Mouse (Mus musculus) bone marrow macrophage, adult 2 months (primary cell): Measurements from ENCODE around the gene Cnnm1. TPM values are rescaled to one million over a fixed set of nuclear protein-coding genes. Genes with fewer than 3 reads are reported as not detected.

Experiments used
- H3K27ac ChIP-seq: 2 replicates; pipeline ENCODE4 v1.5.1; 2012; ENCODE audit warnings: low read depth, low read length; ENCODE audit not compliant: insufficient read depth
- H3K4me1 ChIP-seq: 2 replicates; pipeline ENCODE4 v1.6.1; 2012; ENCODE audit warnings: low read length; ENCODE audit not compliant: control insufficient read depth, insufficient read depth
- H3K4me3 ChIP-seq: 2 replicates; pipeline ENCODE4 v1.5.1; 2012; ENCODE audit warnings: mild to moderate bottlenecking, low read length, moderate library complexity; ENCODE audit not compliant: insufficient read depth
- CTCF ChIP-seq: IDR thresholded peaks from 2 replicates; pipeline ENCODE4 v1.5.1; 2012; ENCODE audit warnings: low read depth, mild to moderate bottlenecking, low read length, moderate library complexity
- POLR2A ChIP-seq: IDR thresholded peaks from 2 replicates; pipeline ENCODE4 v1.6.1; 2012; ENCODE audit warnings: mild to moderate bottlenecking, low read depth, low read length, borderline replicate concordance
- polyA plus RNA-seq: library from polyadenylated mRNA; stranded (reverse); fragments of >200 nt; gene quantifications from 2 replicates; pipeline ENCODE4 v1.2.4, GENCODE M21; 2012; ENCODE audit not compliant: missing spikeins, insufficient read depth, insufficient read length

Gene Cnnm1
- polyA plus RNA-seq, 1 experiment = not detected

DNA sequence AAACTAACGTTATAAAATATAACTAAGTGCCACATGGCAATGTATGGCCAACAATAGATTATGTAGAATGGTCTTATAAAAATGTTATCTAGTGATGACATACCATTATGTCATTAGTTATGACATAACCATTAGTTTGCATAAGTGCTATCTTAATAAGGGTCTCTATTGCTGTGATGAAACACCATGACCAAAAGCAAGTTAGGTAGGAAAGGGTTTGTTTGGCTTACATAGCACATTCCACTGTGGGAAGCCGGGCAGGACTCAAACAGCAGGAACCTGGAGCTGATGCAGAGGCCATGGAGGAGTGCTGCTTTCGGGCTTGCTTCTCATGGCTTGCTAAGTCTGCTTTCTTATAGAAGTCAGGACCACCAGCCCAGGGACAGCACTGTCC is 24.1 kb downstream of the Cnnm1 start:
- Histone ChIP-seq H3K4me3 (no peak overlapping the region), H3K4me1 (no peaks in the 10 kb centered on the region), H3K27ac (no peak overlapping the region)
- TF ChIP-seq POLR2A = no peak
- no peak for TF ChIP-seq CTCF

DNA sequence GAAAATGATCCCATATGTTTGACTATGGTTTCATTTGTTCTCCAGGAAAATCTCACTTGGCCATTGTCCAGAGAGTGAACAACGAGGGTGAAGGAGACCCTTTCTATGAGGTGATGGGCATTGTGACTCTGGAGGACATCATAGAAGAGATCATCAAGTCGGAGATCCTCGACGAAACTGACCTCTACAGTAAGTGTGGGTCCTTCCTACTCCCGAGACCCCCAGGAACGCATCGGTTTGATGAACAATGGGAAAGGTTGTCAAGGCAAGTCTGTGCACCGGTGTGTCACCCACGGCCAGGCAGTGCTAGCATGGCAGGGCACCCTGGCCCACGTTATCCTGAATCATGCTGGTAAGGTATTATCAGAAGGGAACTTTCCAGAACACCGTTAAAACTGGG is 24.8 kb downstream of the Cnnm1 start:
- no peak overlapping the region for H3K27ac ChIP-seq
- H3K4me3 ChIP-seq = no peak overlapping the region
- no peak for TF ChIP-seq CTCF
- TF ChIP-seq POLR2A = no peak
- no peaks in the 10 kb centered on the region for H3K4me1 ChIP-seq

- Histone ChIP-seq H3K27ac (no peak overlapping the region), H3K4me3 (no peak overlapping the region), H3K4me1 (no peaks in the 10 kb centered on the region)
- TF ChIP-seq CTCF (no peak), POLR2A (no peak)
These were observed 25.5 kb downstream of the Cnnm1 start for GRCm38 (mm10) chr19:43465601-43466255.

DNA sequence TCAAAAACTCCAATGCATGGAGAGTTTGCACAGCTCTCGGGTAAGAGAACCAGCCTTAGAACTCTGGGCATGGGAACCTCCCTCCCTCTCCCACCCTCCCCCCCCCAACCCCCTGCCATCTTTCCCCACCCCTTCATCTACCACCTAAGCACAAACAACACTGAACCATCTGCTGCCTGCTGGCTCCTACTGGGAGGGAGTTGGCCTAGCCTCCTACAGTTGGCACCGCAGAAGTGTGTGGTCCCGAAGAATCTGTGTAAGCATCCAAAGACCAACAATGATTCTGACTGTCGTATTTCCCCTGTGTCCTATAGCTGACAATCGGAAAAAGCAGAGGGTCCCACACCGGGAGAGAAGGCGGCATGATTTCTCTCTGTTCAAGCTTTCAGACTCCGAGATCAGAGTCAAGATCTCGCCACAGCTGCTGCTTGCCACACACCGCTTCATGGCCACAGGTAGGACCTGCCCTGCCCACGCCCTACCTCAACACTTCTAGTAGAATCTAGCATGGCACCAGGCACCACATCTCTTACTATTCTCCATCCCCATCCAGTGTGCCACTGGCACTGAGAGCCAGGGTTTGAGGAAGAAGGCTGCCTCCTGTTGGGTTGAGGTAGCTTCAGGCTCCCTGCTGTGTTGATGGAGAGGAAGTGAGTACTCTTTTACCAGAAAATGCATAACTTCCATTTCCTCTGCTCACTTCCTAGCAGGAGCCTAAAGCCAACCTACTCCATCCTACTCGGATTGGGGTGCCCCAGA is 27.9 kb downstream of the Cnnm1 start:
- Histone ChIP-seq H3K4me1 (no peaks in the 10 kb centered on the region), H3K27ac (no peak overlapping the region), H3K4me3 (no peak overlapping the region)
- TF ChIP-seq POLR2A (no peak), CTCF (no peak)

DNA sequence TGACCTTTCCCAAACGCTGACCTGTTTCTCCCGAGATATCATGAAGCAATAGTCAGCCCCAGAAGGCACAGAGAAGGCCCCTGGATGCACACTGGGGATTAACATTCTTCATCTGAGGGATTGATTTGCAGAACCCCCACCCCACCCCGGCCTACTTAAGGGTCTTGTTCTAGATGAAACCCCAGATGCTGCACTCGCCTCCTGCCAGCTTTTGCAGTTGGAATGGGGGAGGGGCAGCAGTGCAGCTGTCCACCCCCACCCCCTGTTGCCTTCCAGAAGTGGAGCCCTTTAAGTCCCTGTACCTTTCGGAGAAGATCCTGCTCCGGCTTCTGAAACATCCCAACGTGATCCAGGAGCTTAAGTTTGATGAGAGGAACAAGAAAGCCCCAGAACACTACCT is 29.1 kb downstream of the Cnnm1 start:
- no peak for TF ChIP-seq CTCF
- TF ChIP-seq POLR2A = no peak
- H3K4me3 ChIP-seq = no peak overlapping the region

GRCm38 (mm10) chr19:43472331-43472730 is 32.1 kb downstream of the Cnnm1 start:
- H3K4me3 ChIP-seq = no peak overlapping the region
- no peaks in the 10 kb centered on the region for H3K4me1 ChIP-seq
- TF ChIP-seq POLR2A (no peak), CTCF (no peak)
- no peak overlapping the region for H3K27ac ChIP-seq

More for the DNA sequence above, 29.1 kb downstream of the Cnnm1 start:
- no peak overlapping the region for H3K27ac ChIP-seq
- no peaks in the 10 kb centered on the region for H3K4me1 ChIP-seq

DNA sequence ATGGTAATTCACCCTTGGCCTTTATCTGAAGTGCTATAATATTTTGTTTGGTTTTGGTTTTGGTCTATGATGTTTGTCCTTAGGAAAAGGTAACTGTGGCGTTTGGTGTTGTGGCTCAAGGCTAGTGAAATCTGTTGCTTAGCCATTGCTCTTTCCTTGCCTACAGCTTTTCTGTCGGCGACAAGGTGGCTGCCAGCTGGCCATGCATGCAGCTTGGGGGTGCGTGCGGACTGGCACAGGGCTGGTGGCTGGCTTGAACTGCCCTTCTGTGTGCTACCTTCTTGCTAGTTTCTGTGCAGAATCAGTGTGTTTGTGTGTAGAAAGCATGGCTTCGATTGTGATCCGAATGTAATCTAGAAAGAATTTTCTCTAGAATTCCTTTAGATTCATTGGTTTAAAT is 32.5 kb downstream of the Cnnm1 start:
- no peak overlapping the region for H3K27ac ChIP-seq
- TF ChIP-seq POLR2A = no peak
- TF ChIP-seq CTCF = no peak
- no peak overlapping the region for H3K4me3 ChIP-seq
- H3K4me1 ChIP-seq = no peaks in the 10 kb centered on the region

- no peak overlapping the region for H3K4me3 ChIP-seq
- no peaks in the 10 kb centered on the region for H3K4me1 ChIP-seq
- no peak overlapping the region for H3K27ac ChIP-seq
- TF ChIP-seq CTCF = no peak
- TF ChIP-seq POLR2A = no peak
These were observed 35.4 kb downstream of the Cnnm1 start for GRCm38 (mm10) chr19:43475642-43476041.

- H3K4me1 ChIP-seq = no peaks in the 10 kb centered on the region
- TF ChIP-seq CTCF (no peak), POLR2A (no peak)
- no peak overlapping the region for H3K4me3 ChIP-seq
These were observed 35.8 kb downstream of the Cnnm1 start for GRCm38 (mm10) chr19:43476063-43476462.

GRCm38 (mm10) chr19:43477436-43477835 is 37.2 kb downstream of the Cnnm1 start:
- TF ChIP-seq CTCF (no peak), POLR2A (no peak)
- Histone ChIP-seq H3K4me3 (no peak overlapping the region), H3K4me1 (no peaks in the 10 kb centered on the region), H3K27ac (no peak overlapping the region)

More at GRCm38 (mm10) chr19:43476063-43476462, 35.8 kb downstream of the Cnnm1 start:
- no peak overlapping the region for H3K27ac ChIP-seq

- Histone ChIP-seq H3K4me1 (no peaks in the 10 kb centered on the region), H3K27ac (no peak overlapping the region), H3K4me3 (no peak overlapping the region)
These were observed 38.7 kb downstream of the Cnnm1 start for GRCm38 (mm10) chr19:43478891-43479290.

More at GRCm38 (mm10) chr19:43478891-43479290, 38.7 kb downstream of the Cnnm1 start:
- TF ChIP-seq POLR2A (no peak), CTCF (no peak)
